Mouse (Mus musculus) hindbrain, embryonic 14.5 days (tissue): ENCODE data around the gene 1700013G24Rik. TPM values are rescaled to one million over a fixed set of nuclear protein-coding genes. Genes with fewer than 3 reads are reported as not detected.

Experiments used
- ATAC-seq: fragments of 200-750 bp; cut with Nextera tagmentation; 2 replicates; pipeline ENCODE4 v1.8.0; 2017; ENCODE audit warnings: moderate number of reproducible peaks, mild to moderate bottlenecking, moderate TSS enrichment, moderate library complexity; ENCODE audit not compliant: low FRiP score
- DNase-seq: peaks from one replicate; pipeline ENCODE4 v3.0.0-alpha.2; 2015; ENCODE audit warnings: low spot score
- H3K27ac ChIP-seq: fragments of 300-500 bp; sonication (generic); 2 replicates; pipeline ENCODE4 v1.5.1; 2014; ENCODE audit warnings: mild to moderate bottlenecking, moderate library complexity
- H3K27me3 ChIP-seq: fragments of 300-500 bp; sonication (generic); 2 replicates; pipeline ENCODE4 v1.6.1; 2014; ENCODE audit warnings: mild to moderate bottlenecking, low read length, mixed read lengths; ENCODE audit not compliant: control insufficient read depth, insufficient read depth
- H3K36me3 ChIP-seq: fragments of 300-500 bp; sonication (generic); replicated peaks from 2 replicates; pipeline ENCODE4 v1.6.1; 2014; ENCODE audit not compliant: control insufficient read depth, insufficient read depth
- H3K4me1 ChIP-seq: fragments of 300-500 bp; sonication (generic); replicated peaks from 2 replicates; pipeline ENCODE4 v1.6.1; 2014; ENCODE audit warnings: antibody characterized with exemption, low read length, mixed read lengths; ENCODE audit not compliant: control insufficient read depth, insufficient read depth
- H3K4me2 ChIP-seq: fragments of 300-500 bp; sonication (generic); replicated peaks from 2 replicates; pipeline ENCODE4 v1.6.1; 2014; ENCODE audit warnings: mild to moderate bottlenecking, moderate library complexity
- H3K4me3 ChIP-seq: fragments of 300-500 bp; sonication (generic); replicated peaks from 2 replicates; pipeline ENCODE4 v1.5.1; 2014; ENCODE audit warnings: mild to moderate bottlenecking, low read length
- H3K9ac ChIP-seq: fragments of 300-500 bp; sonication (generic); 2 replicates; pipeline ENCODE4 v1.6.1; 2014
- H3K9me3 ChIP-seq: fragments of 300-500 bp; sonication (generic); 2 replicates; pipeline ENCODE4 v1.6.1; 2016; ENCODE audit warnings: low read length; ENCODE audit not compliant: control insufficient read depth
- WGBS: fragments of 180-500 bp; shearing (Covaris S2); extraction: QIAGEN DNeasy Blood & Tissue Kit; methylation state at CpG from one replicate; pipeline ENCODE4 v1.1.7; 2014; 5-methylcytosine and 5-hydroxymethylcytosine counted together
- polyA plus RNA-seq: library from polyadenylated mRNA; unstranded; fragments of >200 nt; fragmentation: Nextera tagmentation; extraction: Ambion mirVana; gene quantifications from 2 replicates; pipeline ENCODE4 v1.2.1, GENCODE M21; 2014

Gene 1700013G24Rik
- polyA plus RNA-seq, 1 experiment from 2014 or later = not detected

DNA sequence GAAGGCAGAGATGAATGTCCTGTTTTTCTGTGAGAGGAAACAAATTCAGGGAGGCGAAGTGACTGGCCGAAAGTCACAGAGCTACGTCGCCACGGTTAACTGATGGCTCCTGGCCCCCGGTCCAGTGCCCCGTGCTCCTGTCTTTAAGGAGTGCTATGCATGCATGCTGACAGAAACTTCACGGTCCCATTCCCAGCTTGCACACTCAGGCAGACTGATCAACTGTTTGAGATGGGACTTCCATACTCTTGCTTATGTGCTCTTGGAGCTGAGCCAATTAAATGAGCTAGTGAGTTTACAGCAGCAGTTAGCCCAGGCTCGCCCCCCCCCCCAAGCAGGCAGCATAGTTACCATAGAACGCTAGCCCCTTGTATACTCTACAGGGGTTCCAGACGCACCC is 35.0 kb downstream of the 1700013G24Rik start:
- Histone ChIP-seq H3K9ac (no peak overlapping the region), H3K9me3 (no peaks in the 10 kb centered on the region), H3K4me2 (no peak overlapping the region), H3K4me1 (peaks cover 35% of the 10 kb centered on the region), H3K27ac (no peak overlapping the region), H3K4me3 (no peak overlapping the region), H3K36me3 (no peaks in the 10 kb centered on the region), H3K27me3 (no peaks in the 10 kb centered on the region)
- WGBS = 32% methylated on average over 11 of the region's 11 CpGs
- no peak for ATAC-seq
- DNase-seq = no peak

DNA sequence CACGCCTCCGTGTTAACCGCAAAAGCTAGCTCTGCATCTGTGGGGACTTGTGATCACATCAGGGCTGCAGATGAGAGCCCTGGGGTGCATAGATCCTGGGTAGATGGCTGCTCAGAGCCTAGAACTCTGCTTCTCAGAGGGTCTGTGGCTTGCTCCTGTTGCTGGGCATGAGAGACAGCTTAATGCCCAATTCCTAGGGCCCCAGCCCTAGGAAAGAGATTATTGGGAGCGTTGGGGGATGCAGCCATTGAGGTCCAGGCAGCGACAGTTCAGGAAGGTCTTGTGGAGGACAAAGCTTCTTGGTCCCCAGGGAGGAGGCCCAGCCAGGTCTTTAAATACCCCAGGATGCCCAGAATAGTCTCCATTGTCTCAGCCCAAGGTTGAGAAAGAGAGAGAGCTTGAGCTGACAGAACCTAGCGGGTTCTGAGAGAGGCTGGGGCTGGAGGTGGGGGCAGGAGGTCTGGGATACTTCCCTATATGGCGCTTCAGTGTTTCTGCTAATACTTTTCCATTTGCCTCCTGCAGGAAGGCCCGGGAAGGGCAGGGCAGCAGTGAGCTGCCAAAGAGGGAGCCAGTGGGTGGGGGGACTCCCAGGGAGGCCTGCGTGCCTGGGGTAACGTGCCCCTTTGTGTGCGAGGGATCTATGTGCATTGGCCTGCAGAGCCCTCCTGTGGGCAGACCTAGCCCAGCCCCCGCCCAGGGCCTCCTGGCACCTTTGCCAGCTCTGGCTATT is 35.7 kb downstream of the 1700013G24Rik start:
- Histone ChIP-seq H3K4me2 (no peak overlapping the region), H3K9me3 (no peaks in the 10 kb centered on the region), H3K4me3 (no peak overlapping the region), H3K27me3 (no peaks in the 10 kb centered on the region), H3K36me3 (no peaks in the 10 kb centered on the region), H3K4me1 (peaks cover 35% of the 10 kb centered on the region), H3K27ac (peak overlapping the region; percentile 53; the same call in 1 of the 2 replicates), H3K9ac (no peak overlapping the region)
- ATAC-seq (0 out of 2 replicates have a peak, but pooled peaks have one; percentile 52), DNase-seq (no peak)
- 14% methylated on average over 12 of the region's 12 CpGs for WGBS

DNA sequence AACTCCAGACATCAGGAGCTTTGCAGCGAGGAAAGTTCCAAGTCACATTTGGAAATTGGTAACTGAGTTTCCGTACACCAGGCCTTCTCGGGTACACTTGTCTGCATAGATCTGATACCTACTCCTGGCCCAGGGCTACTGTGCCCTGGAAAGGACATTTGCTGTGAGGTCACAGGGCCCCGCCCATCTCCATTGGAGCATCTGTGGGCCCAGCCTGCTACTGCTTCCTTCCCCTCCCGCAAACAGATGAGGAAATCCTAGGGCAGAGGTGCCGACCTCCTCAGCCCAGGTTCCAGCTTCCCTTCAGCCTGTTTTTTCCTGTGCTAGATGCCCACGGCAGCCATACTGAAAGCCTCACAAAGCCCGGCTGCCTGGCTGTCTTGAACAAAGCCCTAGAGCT is 36.9 kb downstream of the 1700013G24Rik start:
- H3K36me3 ChIP-seq = no peaks in the 10 kb centered on the region
- H3K4me1 ChIP-seq = peaks cover 32% of the 10 kb centered on the region

DNA sequence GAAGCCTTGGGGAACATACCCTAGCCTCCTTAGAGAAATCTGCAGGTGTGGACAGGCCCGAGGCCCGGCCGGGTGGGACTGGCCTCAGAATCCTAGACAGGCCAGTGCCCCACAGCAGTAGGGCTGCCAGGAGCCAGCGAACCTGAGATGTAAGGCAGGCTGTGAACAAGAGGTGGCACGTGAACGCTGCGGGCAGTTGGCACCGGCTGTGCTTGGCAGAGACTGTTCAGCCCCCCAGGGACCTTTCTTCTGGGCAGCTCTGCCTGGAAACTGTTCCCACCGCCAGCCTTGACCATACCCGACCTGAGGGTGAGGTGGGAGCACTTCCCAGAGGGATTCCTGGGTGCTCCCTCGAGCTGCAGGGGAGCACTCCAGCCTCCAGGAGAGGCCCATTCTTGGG is 39.5 kb downstream of the 1700013G24Rik start:
- no peaks in the 10 kb centered on the region for H3K36me3 ChIP-seq
- no peaks in the 10 kb centered on the region for H3K27me3 ChIP-seq
- H3K4me2 ChIP-seq = no peak overlapping the region
- H3K9me3 ChIP-seq = no peaks in the 10 kb centered on the region
- peaks cover 18% of the 10 kb centered on the region for H3K4me1 ChIP-seq
- no peak for DNase-seq
- H3K27ac ChIP-seq = no peak overlapping the region
- no peak overlapping the region for H3K4me3 ChIP-seq
- no peak for ATAC-seq
- 62% methylated on average over 11 of the region's 11 CpGs for WGBS
- H3K9ac ChIP-seq = no peak overlapping the region

More for the DNA sequence above, 36.9 kb downstream of the 1700013G24Rik start:
- ATAC-seq = no peak
- Histone ChIP-seq H3K9ac (no peak overlapping the region), H3K27ac (no peak overlapping the region), H3K27me3 (no peaks in the 10 kb centered on the region), H3K4me2 (no peak overlapping the region), H3K9me3 (no peaks in the 10 kb centered on the region), H3K4me3 (no peak overlapping the region)
- DNase-seq = no peak
- 59% methylated on average over 8 of the region's 8 CpGs for WGBS

DNA sequence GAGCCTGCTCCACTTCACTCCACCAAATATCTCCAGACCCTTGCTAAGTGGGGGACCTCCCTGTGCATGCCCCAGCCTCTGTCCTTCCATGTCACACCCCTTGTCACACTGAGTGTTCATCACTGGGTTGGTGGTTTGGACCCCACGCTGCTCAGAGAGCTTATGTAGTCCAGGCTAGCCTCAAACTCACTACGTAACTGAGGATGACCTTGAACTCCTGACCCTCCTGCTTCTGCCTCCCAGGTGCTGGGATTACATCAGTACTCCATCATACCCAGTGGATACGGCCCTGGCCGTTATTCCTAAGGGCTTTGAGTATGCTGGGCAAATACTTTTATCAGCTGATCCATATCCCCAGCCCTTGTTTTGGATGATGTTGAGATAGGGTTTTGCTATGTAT is 40.1 kb downstream of the 1700013G24Rik start:
- ATAC-seq (no peak), DNase-seq (no peak)
- H3K4me3 ChIP-seq = no peak overlapping the region
- 96% methylated on average over 4 of the region's 4 CpGs for WGBS
- no peak overlapping the region for H3K4me2 ChIP-seq
- H3K9me3 ChIP-seq = no peaks in the 10 kb centered on the region
- no peak overlapping the region for H3K9ac ChIP-seq
- no peak overlapping the region for H3K27ac ChIP-seq
- no peaks in the 10 kb centered on the region for H3K27me3 ChIP-seq
- H3K4me1 ChIP-seq = peaks cover 15% of the 10 kb centered on the region
- H3K36me3 ChIP-seq = no peaks in the 10 kb centered on the region

DNA sequence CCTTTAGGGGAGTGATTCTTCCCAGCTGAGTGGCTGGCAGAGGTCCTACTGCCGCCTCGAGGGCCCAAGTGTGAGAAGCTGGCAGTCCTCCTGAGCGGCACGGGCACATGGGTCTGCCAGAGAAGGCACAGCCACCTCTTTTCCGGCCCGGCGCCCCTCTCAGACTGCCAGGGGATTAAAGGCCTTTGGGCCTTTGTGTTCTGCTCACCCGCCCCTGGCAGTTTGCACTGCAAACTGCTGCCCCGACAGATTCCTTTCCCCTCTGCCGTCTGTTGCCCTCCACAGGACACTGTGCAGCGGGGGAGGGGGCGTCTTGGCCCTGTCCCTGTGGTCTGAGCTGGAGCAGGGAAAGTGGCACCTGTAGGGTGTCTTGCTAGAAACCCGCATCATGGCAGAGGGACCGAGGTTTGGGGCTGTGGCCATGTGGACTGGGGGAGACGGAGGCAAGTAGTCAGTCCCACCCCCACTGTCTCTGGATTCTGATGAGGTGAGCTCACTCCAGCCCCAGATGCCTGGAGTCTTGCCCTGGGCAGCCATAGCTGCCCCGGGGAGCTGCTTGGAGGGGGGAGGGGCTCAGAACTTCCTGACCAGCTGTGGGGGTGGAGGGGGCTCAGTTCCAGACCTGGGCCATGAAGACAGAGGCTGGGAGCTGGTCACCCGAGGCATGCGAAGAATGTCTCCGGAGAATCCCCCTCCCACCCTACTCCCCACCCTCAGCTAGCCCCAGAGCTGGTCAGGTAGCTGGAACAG is 41.8 kb downstream of the 1700013G24Rik start:
- H3K36me3 ChIP-seq = no peaks in the 10 kb centered on the region
- H3K4me2 ChIP-seq = no peak overlapping the region

DNA sequence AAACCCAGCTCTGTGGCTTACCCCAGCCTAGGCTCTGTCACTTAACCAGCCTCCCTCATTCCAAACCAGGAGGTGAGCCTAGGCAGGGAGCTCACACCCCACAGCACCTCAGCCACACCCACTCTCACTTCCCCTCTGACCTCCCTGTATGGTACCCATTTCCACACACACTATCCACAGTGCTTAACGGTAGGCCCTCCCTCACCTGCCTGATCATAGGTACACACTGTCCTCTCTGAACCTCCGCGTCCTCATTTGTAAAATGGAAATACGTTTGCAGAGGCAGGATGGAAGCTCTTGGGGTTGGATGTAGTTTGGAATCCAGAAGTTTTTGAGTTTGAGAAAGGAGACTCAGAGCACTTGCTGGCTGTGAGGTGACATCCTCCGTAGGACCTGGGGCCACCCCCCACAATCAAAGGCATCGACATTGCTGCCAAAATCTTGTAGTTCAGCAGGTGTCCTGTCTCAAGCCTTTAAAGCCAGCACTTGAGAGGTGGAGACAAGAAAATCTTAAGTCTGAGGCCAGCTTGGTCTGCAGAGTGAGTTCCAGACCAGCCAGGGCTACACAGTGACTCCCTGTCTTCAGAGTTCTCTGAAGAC is 42.5 kb downstream of the 1700013G24Rik start:
- no peaks in the 10 kb centered on the region for H3K9me3 ChIP-seq
- no peaks in the 10 kb centered on the region for H3K36me3 ChIP-seq
- WGBS = 67% methylated on average over 6 of the region's 6 CpGs
- no peak overlapping the region for H3K9ac ChIP-seq
- H3K4me1 ChIP-seq = 0 out of 2 replicates have a peak, but pooled peaks cover 5% of the 10 kb centered on the region
- ATAC-seq = no peak; the same call in 1 of the 2 replicates
- H3K27ac ChIP-seq = no peak overlapping the region
- H3K4me3 ChIP-seq = no peak overlapping the region
- DNase-seq = no peak
- H3K4me2 ChIP-seq = no peak overlapping the region
- no peaks in the 10 kb centered on the region for H3K27me3 ChIP-seq

More for the DNA sequence above, 41.8 kb downstream of the 1700013G24Rik start:
- ATAC-seq = peak; percentile 53
- no peak overlapping the region for H3K9ac ChIP-seq
- DNase-seq = no peak
- H3K4me3 ChIP-seq = no peak overlapping the region
- WGBS = 11% methylated on average over 19 of the region's 19 CpGs
- H3K27ac ChIP-seq = peak overlapping the region; percentile 30; the same call in 1 of the 2 replicates
- H3K27me3 ChIP-seq = no peaks in the 10 kb centered on the region
- H3K4me1 ChIP-seq = 0 out of 2 replicates have a peak, but pooled peaks cover 5% of the 10 kb centered on the region
- no peaks in the 10 kb centered on the region for H3K9me3 ChIP-seq

DNA sequence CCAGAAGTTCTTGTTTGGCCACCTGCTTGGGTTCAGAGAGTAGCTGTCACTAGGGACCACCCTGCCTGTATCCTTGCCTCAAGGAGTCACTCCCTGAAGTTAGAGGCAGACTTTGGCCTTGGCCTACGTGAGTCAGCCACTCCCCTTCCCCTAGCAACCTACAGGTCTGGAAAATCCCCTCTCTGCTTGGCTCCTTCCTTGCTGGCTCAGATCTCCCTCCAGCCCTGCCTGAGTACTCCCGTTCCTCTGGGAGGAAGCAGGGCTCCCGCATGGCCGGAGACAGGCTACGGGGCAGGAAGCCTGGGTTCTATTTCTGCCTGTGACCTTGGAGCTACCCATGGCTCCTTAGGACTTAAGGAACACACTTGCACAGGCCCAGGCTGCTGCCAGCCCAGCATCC is 44.3 kb downstream of the 1700013G24Rik start:
- no peaks in the 10 kb centered on the region for H3K27me3 ChIP-seq
- no peak overlapping the region for H3K9ac ChIP-seq
- H3K36me3 ChIP-seq = no peaks in the 10 kb centered on the region
- H3K4me1 ChIP-seq = 0 out of 2 replicates have a peak, but pooled peaks cover 5% of the 10 kb centered on the region
- H3K4me2 ChIP-seq = no peak overlapping the region
- 69% methylated on average over 5 of the region's 5 CpGs for WGBS
- DNase-seq (no peak), ATAC-seq (no peak)
- no peak overlapping the region for H3K4me3 ChIP-seq
- no peaks in the 10 kb centered on the region for H3K9me3 ChIP-seq
- H3K27ac ChIP-seq = peak overlapping the region; percentile 41; the same call in 1 of the 2 replicates
